Mouse (Mus musculus) intestine, embryonic 14.5 days (tissue): ENCODE data around the gene Prss22. TPM values are rescaled to one million over a fixed set of nuclear protein-coding genes. Genes with fewer than 3 reads are reported as not detected.

ENCODE experiments used
- ATAC-seq: fragments of 200-750 bp; cut with Nextera tagmentation; replicated peaks from 2 replicates; pipeline ENCODE4 v1.8.0; 2017; ENCODE audit warnings: low read depth, moderate number of reproducible peaks, moderate TSS enrichment, moderate library complexity; ENCODE audit not compliant: low FRiP score, low TSS enrichment
- DNase-seq: peaks from one replicate; pipeline ENCODE4 v3.0.0-alpha.2; 2018; ENCODE audit warnings: low spot score
- H3K27ac ChIP-seq: fragments of 300-500 bp; sonication (generic); 2 replicates; pipeline ENCODE4 v1.5.1; 2014; ENCODE audit warnings: low read depth, mild to moderate bottlenecking, control low read depth
- H3K27me3 ChIP-seq: fragments of 300-500 bp; sonication (generic); replicated peaks from 2 replicates; pipeline ENCODE4 v1.6.1; 2014; ENCODE audit warnings: low read length, control low read depth; ENCODE audit not compliant: control insufficient read depth, insufficient read depth
- H3K36me3 ChIP-seq: fragments of 300-500 bp; sonication (generic); 2 replicates; pipeline ENCODE4 v1.6.1; 2014; ENCODE audit warnings: low read length, control low read depth; ENCODE audit not compliant: control insufficient read depth, insufficient read depth
- H3K4me1 ChIP-seq: fragments of 300-500 bp; sonication (generic); replicated peaks from 2 replicates; pipeline ENCODE4 v1.6.1; 2014; ENCODE audit warnings: low read length, control low read depth, mixed read lengths; ENCODE audit not compliant: control insufficient read depth, insufficient read depth
- H3K4me2 ChIP-seq: fragments of 300-500 bp; sonication (generic); 2 replicates; pipeline ENCODE4 v1.6.1; 2014; ENCODE audit warnings: low read length
- H3K4me3 ChIP-seq: fragments of 300-500 bp; sonication (generic); 2 replicates; pipeline ENCODE4 v1.5.1; 2014; ENCODE audit warnings: low read depth, low read length, control low read depth, mixed read lengths
- H3K9ac ChIP-seq: fragments of 300-500 bp; sonication (generic); 2 replicates; pipeline ENCODE4 v1.6.1; 2014; ENCODE audit warnings: mild to moderate bottlenecking, low read length
- H3K9me3 ChIP-seq: fragments of 300-500 bp; sonication (generic); 2 replicates; pipeline ENCODE4 v1.6.1; 2016; ENCODE audit warnings: low read length, control low read depth; ENCODE audit not compliant: control insufficient read depth
- WGBS: fragments of 180-500 bp; shearing (Covaris S2); extraction: QIAGEN DNeasy Blood & Tissue Kit; methylation state at CpG from one replicate; pipeline ENCODE4 v1.1.7; 2014; 5-methylcytosine and 5-hydroxymethylcytosine counted together
- polyA plus RNA-seq: library from polyadenylated mRNA; unstranded; fragments of >200 nt; fragmentation: Nextera tagmentation; extraction: Ambion mirVana; gene quantifications from 2 replicates; pipeline ENCODE4 v1.2.1, GENCODE M21; 2014

The Prss22 gene
- polyA plus RNA-seq, 1 experiment from 2014 or later, result not detected

GRCm38 (mm10) chr17:24007391-24007790, 9.5 kb upstream of the Prss22 start:
- WGBS, result 64% methylated on average over 1 of the region's 1 CpGs
- Histone ChIP-seq H3K36me3 (no peaks in the 10 kb centered on the region), H3K4me3 (no peak overlapping the region), H3K4me1 (no peaks in the 10 kb centered on the region), H3K9ac (no peak overlapping the region), H3K27ac (no peak overlapping the region), H3K27me3 (no peaks in the 10 kb centered on the region), H3K4me2 (no peak overlapping the region), H3K9me3 (no peaks in the 10 kb centered on the region)
- DNase-seq, result no peak
- ATAC-seq, result peak; percentile 62; the same call in 1 of the 2 replicates

GRCm38 (mm10) chr17:24006930-24007329, 9.0 kb upstream of the Prss22 start:
- Histone ChIP-seq H3K36me3 (no peaks in the 10 kb centered on the region), H3K4me1 (no peaks in the 10 kb centered on the region), H3K4me3 (no peak overlapping the region), H3K4me2 (no peak overlapping the region), H3K27me3 (no peaks in the 10 kb centered on the region), H3K9me3 (no peaks in the 10 kb centered on the region), H3K27ac (no peak overlapping the region), H3K9ac (no peak overlapping the region)
- DNase-seq (no peak), ATAC-seq (no peak)
- 58% methylated on average over 2 of the region's 2 CpGs for WGBS

GRCm38 (mm10) chr17:24005049-24005448, 7.1 kb upstream of the Prss22 start:
- Histone ChIP-seq H3K9me3 (no peaks in the 10 kb centered on the region), H3K27ac (no peak overlapping the region), H3K4me2 (no peak overlapping the region), H3K27me3 (no peaks in the 10 kb centered on the region), H3K9ac (no peak overlapping the region), H3K36me3 (no peaks in the 10 kb centered on the region), H3K4me1 (no peaks in the 10 kb centered on the region), H3K4me3 (no peak overlapping the region)
- ATAC-seq (no peak), DNase-seq (no peak)
- 98% methylated on average over 3 of the region's 3 CpGs for WGBS

- ATAC-seq, result no peak
- DNase-seq, result no peak
- Histone ChIP-seq H3K4me2 (no peak overlapping the region), H3K9me3 (no peaks in the 10 kb centered on the region), H3K4me1 (no peaks in the 10 kb centered on the region), H3K9ac (no peak overlapping the region), H3K27me3 (no peaks in the 10 kb centered on the region), H3K36me3 (no peaks in the 10 kb centered on the region), H3K27ac (no peak overlapping the region), H3K4me3 (no peak overlapping the region)
- 91% methylated on average over 14 of the region's 14 CpGs for WGBS
Measured at GRCm38 (mm10) chr17:24004071-24004665, 6.3 kb upstream of the Prss22 start.

GRCm38 (mm10) chr17:24000404-24000803, 2.5 kb upstream of the Prss22 start:
- Histone ChIP-seq H3K9ac (no peak overlapping the region), H3K27me3 (no peaks in the 10 kb centered on the region), H3K4me3 (no peak overlapping the region), H3K4me1 (no peaks in the 10 kb centered on the region), H3K9me3 (no peaks in the 10 kb centered on the region), H3K36me3 (no peaks in the 10 kb centered on the region), H3K4me2 (no peak overlapping the region), H3K27ac (no peak overlapping the region)
- DNase-seq (no peak), ATAC-seq (no peak)
- WGBS, result 41% methylated on average over 5 of the region's 5 CpGs

GRCm38 (mm10) chr17:23998383-23998782, 483 bp upstream of the Prss22 start:
- H3K9ac ChIP-seq, result no peak overlapping the region
- no peak overlapping the region for H3K27ac ChIP-seq
- no peak for DNase-seq
- no peak overlapping the region for H3K4me2 ChIP-seq
- H3K27me3 ChIP-seq, result no peaks in the 10 kb centered on the region
- H3K4me3 ChIP-seq, result no peak overlapping the region
- H3K9me3 ChIP-seq, result no peaks in the 10 kb centered on the region
- H3K36me3 ChIP-seq, result no peaks in the 10 kb centered on the region
- 43% methylated on average over 6 of the region's 6 CpGs for WGBS
- 0 out of 2 replicates have a peak, but pooled peaks cover 4% of the 10 kb centered on the region for H3K4me1 ChIP-seq
- ATAC-seq, result no peak

- Histone ChIP-seq H3K9me3 (no peaks in the 10 kb centered on the region), H3K27ac (no peak overlapping the region), H3K4me3 (no peak overlapping the region), H3K36me3 (no peaks in the 10 kb centered on the region), H3K4me1 (0 out of 2 replicates have a peak, but pooled peaks cover 4% of the 10 kb centered on the region), H3K27me3 (no peaks in the 10 kb centered on the region), H3K9ac (no peak overlapping the region), H3K4me2 (no peak overlapping the region)
- WGBS, result 30% methylated on average over 1 of the region's 1 CpGs
- ATAC-seq, result no peak
- DNase-seq, result no peak
Measured at GRCm38 (mm10) chr17:23995421-23995820, 2.5 kb downstream of the Prss22 start.

- 70% methylated on average over 7 of the region's 7 CpGs for WGBS
- H3K9ac ChIP-seq, result no peak overlapping the region
- no peak overlapping the region for H3K27ac ChIP-seq
- no peak for DNase-seq
- H3K36me3 ChIP-seq, result no peaks in the 10 kb centered on the region
- ATAC-seq, result no peak
- no peak overlapping the region for H3K4me2 ChIP-seq
- H3K4me1 ChIP-seq, result 0 out of 2 replicates have a peak, but pooled peaks cover 4% of the 10 kb centered on the region
- no peaks in the 10 kb centered on the region for H3K27me3 ChIP-seq
- no peak overlapping the region for H3K4me3 ChIP-seq
- H3K9me3 ChIP-seq, result no peaks in the 10 kb centered on the region
Measured at GRCm38 (mm10) chr17:23994667-23995066, 3.2 kb downstream of the Prss22 start.
